Mouse (Mus musculus) forebrain, embryonic 15.5 days (tissue): ENCODE measurements around the gene Kcnb1. TPM values are rescaled to one million over a fixed set of nuclear protein-coding genes. Genes with fewer than 3 reads are reported as not detected.

Source experiments
- ATAC-seq: fragments of 200-750 bp; cut with Nextera tagmentation; replicated peaks from 2 replicates; pipeline ENCODE4 v1.8.0; 2017; ENCODE audit warnings: mild to moderate bottlenecking, moderate TSS enrichment, moderate library complexity
- H3K27ac ChIP-seq: fragments of 300-500 bp; sonication (generic); replicated peaks from 2 replicates; pipeline ENCODE4 v1.5.1; 2015; ENCODE audit warnings: mild to moderate bottlenecking, inconsistent platforms
- H3K27me3 ChIP-seq: fragments of 300-500 bp; sonication (generic); 2 replicates; pipeline ENCODE4 v1.6.1; 2015; ENCODE audit warnings: inconsistent platforms
- H3K36me3 ChIP-seq: fragments of 300-500 bp; sonication (generic); 2 replicates; pipeline ENCODE4 v1.6.1; 2015; ENCODE audit warnings: mild to moderate bottlenecking, inconsistent platforms
- H3K4me1 ChIP-seq: fragments of 300-500 bp; sonication (generic); 2 replicates; pipeline ENCODE4 v1.6.1; 2015; ENCODE audit warnings: inconsistent platforms
- H3K4me2 ChIP-seq: fragments of 300-500 bp; sonication (generic); replicated peaks from 2 replicates; pipeline ENCODE4 v1.6.1; 2015; ENCODE audit warnings: mild to moderate bottlenecking, inconsistent platforms
- H3K4me3 ChIP-seq: fragments of 300-500 bp; sonication (generic); 2 replicates; pipeline ENCODE4 v1.5.1; 2015; ENCODE audit warnings: mild to moderate bottlenecking, inconsistent platforms
- H3K9ac ChIP-seq: fragments of 300-500 bp; sonication (generic); replicated peaks from 2 replicates; pipeline ENCODE4 v1.6.1; 2015; ENCODE audit warnings: mild to moderate bottlenecking, inconsistent platforms
- H3K9me3 ChIP-seq: fragments of 300-500 bp; sonication (generic); 2 replicates; pipeline ENCODE4 v1.6.1; 2016; ENCODE audit warnings: inconsistent platforms
- WGBS: fragments of 180-500 bp; shearing (Covaris S2); methylation state at CpG from one replicate; pipeline ENCODE4 v1.1.7; 2015; ENCODE audit warnings: mixed read lengths; 5-methylcytosine and 5-hydroxymethylcytosine counted together
- polyA plus RNA-seq: library from polyadenylated mRNA; unstranded; fragments of >200 nt; fragmentation: Nextera tagmentation; extraction: Ambion mirVana; gene quantifications from 2 replicates; pipeline ENCODE4 v1.2.1, GENCODE M21; 2015

The Kcnb1 gene
- polyA plus RNA-seq, 1 experiment from 2014 or later = 2.4 TPM

GRCm38 (mm10) chr2:167060761-167061160 is 129.2 kb downstream of the Kcnb1 start:
- peak overlapping the region; percentile 96; the same call in 1 of the 2 replicates for H3K9ac ChIP-seq
- peaks cover 30% of the 10 kb centered on the region for H3K4me1 ChIP-seq
- H3K4me2 ChIP-seq = 0 out of 2 replicates have a peak overlapping the region, but pooled peaks have one; percentile 7
- peaks cover 40% of the 10 kb centered on the region for H3K36me3 ChIP-seq
- no peak for ATAC-seq
- no peak overlapping the region for H3K4me3 ChIP-seq
- no peak overlapping the region for H3K27ac ChIP-seq
- H3K27me3 ChIP-seq = no peaks in the 10 kb centered on the region
- H3K9me3 ChIP-seq = no peaks in the 10 kb centered on the region

GRCm38 (mm10) chr2:167060360-167060759 is 129.6 kb downstream of the Kcnb1 start:
- WGBS = 62% methylated on average over 3 of the region's 3 CpGs
- H3K4me2 ChIP-seq = 0 out of 2 replicates have a peak overlapping the region, but pooled peaks have one; percentile 7
- H3K27me3 ChIP-seq = no peaks in the 10 kb centered on the region
- H3K4me3 ChIP-seq = no peak overlapping the region
- ATAC-seq = no peak
- peaks cover 40% of the 10 kb centered on the region for H3K36me3 ChIP-seq
- no peak overlapping the region for H3K27ac ChIP-seq
- H3K9ac ChIP-seq = peak overlapping the region; percentile 26; the same call in 1 of the 2 replicates
- H3K9me3 ChIP-seq = no peaks in the 10 kb centered on the region
- peaks cover 26% of the 10 kb centered on the region for H3K4me1 ChIP-seq

GRCm38 (mm10) chr2:167059960-167060359 is 130.0 kb downstream of the Kcnb1 start:
- Histone ChIP-seq H3K27ac (no peak overlapping the region), H3K4me3 (no peak overlapping the region), H3K36me3 (peaks cover 41% of the 10 kb centered on the region), H3K4me2 (no peak overlapping the region), H3K9ac (peak overlapping the region; percentile 10; the same call in 1 of the 2 replicates), H3K4me1 (peaks cover 22% of the 10 kb centered on the region), H3K27me3 (no peaks in the 10 kb centered on the region), H3K9me3 (no peaks in the 10 kb centered on the region)
- ATAC-seq = no peak
- WGBS = 69% methylated on average over 12 of the region's 12 CpGs

DNA sequence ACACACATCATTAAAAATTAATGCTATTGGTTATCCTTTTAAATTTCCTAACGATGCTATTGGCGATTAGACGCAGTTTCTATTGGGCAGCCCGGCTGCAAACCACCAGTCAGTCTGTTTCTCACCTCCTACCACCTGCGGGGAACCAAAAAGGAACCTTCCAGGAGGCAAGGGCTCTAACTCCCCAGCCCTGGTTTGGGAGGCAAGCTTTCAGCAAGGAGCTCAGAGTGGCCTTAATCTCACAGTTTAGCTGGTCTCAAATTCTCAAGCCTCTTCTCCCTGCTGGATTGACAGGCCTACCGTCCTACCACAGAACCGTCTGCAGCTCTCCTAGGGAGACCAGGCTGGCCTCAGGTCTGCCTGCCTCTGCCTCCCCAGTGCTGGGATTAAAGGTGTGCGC is 130.4 kb downstream of the Kcnb1 start:
- H3K4me1 ChIP-seq = peaks cover 17% of the 10 kb centered on the region
- peaks cover 41% of the 10 kb centered on the region for H3K36me3 ChIP-seq
- peak overlapping the region; percentile 10; the same call in 1 of the 2 replicates for H3K9ac ChIP-seq
- H3K4me3 ChIP-seq = no peak overlapping the region
- no peak overlapping the region for H3K27ac ChIP-seq
- H3K4me2 ChIP-seq = no peak overlapping the region
- WGBS = 38% methylated on average over 8 of the region's 8 CpGs
- no peaks in the 10 kb centered on the region for H3K27me3 ChIP-seq
- no peaks in the 10 kb centered on the region for H3K9me3 ChIP-seq
- ATAC-seq = no peak

GRCm38 (mm10) chr2:167058814-167059387 is 131.1 kb downstream of the Kcnb1 start:
- Histone ChIP-seq H3K4me2 (no peak overlapping the region), H3K9ac (no peak overlapping the region), H3K27me3 (no peaks in the 10 kb centered on the region), H3K4me1 (peaks cover 16% of the 10 kb centered on the region), H3K36me3 (peaks cover 43% of the 10 kb centered on the region), H3K4me3 (no peak overlapping the region), H3K9me3 (no peaks in the 10 kb centered on the region), H3K27ac (no peak overlapping the region)
- no peak for ATAC-seq
- 53% methylated on average over 3 of the region's 3 CpGs for WGBS

DNA sequence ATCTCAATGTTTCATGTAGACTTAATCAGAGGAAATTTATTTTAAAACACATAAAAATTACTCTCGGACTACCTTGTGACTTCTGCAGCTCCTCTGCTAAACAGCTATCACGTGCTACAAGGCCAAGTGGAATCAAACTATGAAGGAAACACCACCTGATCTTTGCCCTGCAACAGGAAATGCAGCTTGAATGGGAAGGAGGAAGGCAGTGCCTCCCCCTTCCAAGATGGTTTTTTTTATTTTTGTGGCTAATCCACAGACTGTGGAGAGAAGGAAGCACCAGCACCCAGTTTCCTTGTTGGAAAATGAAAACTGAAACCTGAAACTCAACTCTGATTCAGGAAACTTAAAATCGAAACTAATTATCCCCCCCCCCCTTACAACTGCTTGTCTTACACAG is 131.8 kb downstream of the Kcnb1 start:
- H3K27ac ChIP-seq = no peak overlapping the region
- no peak for ATAC-seq
- H3K4me2 ChIP-seq = no peak overlapping the region
- peaks cover 43% of the 10 kb centered on the region for H3K36me3 ChIP-seq
- WGBS = 72% methylated on average over 3 of the region's 3 CpGs
- no peaks in the 10 kb centered on the region for H3K27me3 ChIP-seq
- peaks cover 21% of the 10 kb centered on the region for H3K4me1 ChIP-seq
- no peak overlapping the region for H3K9ac ChIP-seq
- no peak overlapping the region for H3K4me3 ChIP-seq
- no peaks in the 10 kb centered on the region for H3K9me3 ChIP-seq

- no peaks in the 10 kb centered on the region for H3K27me3 ChIP-seq
These were observed 133.0 kb downstream of the Kcnb1 start for GRCm38 (mm10) chr2:167056942-167057323.

GRCm38 (mm10) chr2:167056210-167056941 is 133.6 kb downstream of the Kcnb1 start:
- Histone ChIP-seq H3K36me3 (peaks cover 53% of the 10 kb centered on the region), H3K4me1 (peaks cover 15% of the 10 kb centered on the region)

More at GRCm38 (mm10) chr2:167056942-167057323, 133.0 kb downstream of the Kcnb1 start:
- Histone ChIP-seq H3K4me1 (peaks cover 20% of the 10 kb centered on the region), H3K9me3 (no peaks in the 10 kb centered on the region), H3K4me2 (no peak overlapping the region), H3K9ac (no peak overlapping the region), H3K36me3 (peaks cover 50% of the 10 kb centered on the region), H3K4me3 (no peak overlapping the region), H3K27ac (no peak overlapping the region)
- WGBS = 90% methylated on average over 5 of the region's 5 CpGs
- no peak for ATAC-seq

DNA sequence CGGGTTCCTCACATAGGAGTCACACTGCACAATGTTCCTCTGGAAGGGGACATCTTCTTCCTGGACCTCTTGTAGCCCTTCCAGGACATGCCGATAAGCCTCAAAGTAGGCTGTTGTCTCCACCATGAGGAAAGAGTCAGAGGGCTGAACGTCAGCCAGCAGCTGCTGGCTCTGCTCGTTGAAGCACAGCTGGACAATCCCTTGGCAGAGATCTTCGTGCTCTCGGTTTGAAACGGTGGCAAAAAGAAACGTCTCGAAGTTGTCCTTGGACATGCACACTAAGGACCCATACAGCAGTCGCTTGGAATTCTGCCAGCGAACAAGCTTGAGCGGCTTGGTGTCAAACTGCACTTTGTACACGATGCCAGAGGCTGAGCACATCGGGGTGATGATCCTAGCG is 134.6 kb downstream of the Kcnb1 start:
- Histone ChIP-seq H3K27me3 (no peaks in the 10 kb centered on the region), H3K4me3 (no peak overlapping the region), H3K9me3 (no peaks in the 10 kb centered on the region), H3K27ac (no peak overlapping the region), H3K4me2 (no peak overlapping the region), H3K36me3 (peaks cover 55% of the 10 kb centered on the region), H3K9ac (no peak overlapping the region), H3K4me1 (peaks cover 6% of the 10 kb centered on the region)
- no peak for ATAC-seq
- WGBS = 87% methylated on average over 15 of the region's 15 CpGs

More at GRCm38 (mm10) chr2:167056210-167056941, 133.6 kb downstream of the Kcnb1 start:
- Histone ChIP-seq H3K27ac (no peak overlapping the region), H3K9ac (no peak overlapping the region), H3K9me3 (no peaks in the 10 kb centered on the region), H3K27me3 (no peaks in the 10 kb centered on the region), H3K4me2 (no peak overlapping the region), H3K4me3 (no peak overlapping the region)
- WGBS = 95% methylated on average over 15 of the region's 15 CpGs
- ATAC-seq = no peak

- H3K36me3 ChIP-seq = peaks cover 70% of the 10 kb centered on the region
- no peak overlapping the region for H3K4me2 ChIP-seq
- H3K27me3 ChIP-seq = no peaks in the 10 kb centered on the region
- no peaks in the 10 kb centered on the region for H3K9me3 ChIP-seq
- WGBS = 64% methylated on average over 9 of the region's 9 CpGs
- H3K9ac ChIP-seq = 0 out of 2 replicates have a peak overlapping the region, but pooled peaks have one; percentile 10
- H3K4me1 ChIP-seq = peaks cover 5% of the 10 kb centered on the region; the same call in 1 of the 2 replicates
- no peak overlapping the region for H3K4me3 ChIP-seq
- no peak overlapping the region for H3K27ac ChIP-seq
- ATAC-seq = no peak
These were observed 136.7 kb downstream of the Kcnb1 start for GRCm38 (mm10) chr2:167053127-167053844.

DNA sequence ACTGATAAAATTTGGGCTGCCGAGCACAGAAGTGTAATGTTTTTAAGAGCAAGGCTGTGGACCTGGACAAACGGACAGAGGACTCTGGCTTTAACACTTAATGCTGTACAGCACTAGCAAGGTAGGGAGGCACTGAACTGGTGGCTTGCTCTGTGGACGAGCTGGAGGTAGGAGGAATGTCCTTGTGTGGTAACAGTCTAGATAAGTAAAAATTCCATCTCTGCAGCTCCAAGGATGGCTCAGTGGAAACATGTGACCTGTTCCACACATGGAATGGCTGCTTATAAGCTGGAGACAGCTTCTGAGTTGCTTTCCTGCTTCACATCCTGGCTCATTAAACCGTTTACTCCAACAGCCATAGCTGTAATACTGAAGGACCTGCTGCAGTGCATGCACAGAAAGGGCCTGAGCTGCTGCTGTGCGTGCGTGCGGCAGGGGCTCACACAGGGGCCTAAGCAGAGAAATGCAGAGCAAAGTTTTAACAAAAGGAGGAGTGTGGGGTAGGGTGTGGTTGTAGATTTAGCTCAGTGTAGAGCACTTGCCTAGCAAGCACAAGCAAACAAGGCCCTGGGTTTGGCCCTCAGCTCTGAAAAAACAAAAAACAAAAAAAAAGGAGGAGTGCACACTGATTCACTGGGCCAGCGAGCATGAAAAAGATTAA is 141.1 kb downstream of the Kcnb1 start:
- Histone ChIP-seq H3K27ac (no peak overlapping the region), H3K36me3 (peaks cover 67% of the 10 kb centered on the region), H3K4me2 (no peak overlapping the region), H3K4me1 (peaks cover 5% of the 10 kb centered on the region; the same call in 1 of the 2 replicates), H3K4me3 (no peak overlapping the region), H3K27me3 (no peaks in the 10 kb centered on the region), H3K9me3 (no peaks in the 10 kb centered on the region), H3K9ac (no peak overlapping the region)
- no peak for ATAC-seq
- WGBS = 85% methylated on average over 8 of the region's 8 CpGs
